Mouse (Mus musculus) olfactory bulb, adult 2 months (tissue): ENCODE measurements around the gene Acvrl1.

Source experiments
- CTCF ChIP-seq: fragments of 200-500 bp; IDR thresholded peaks from 2 replicates; pipeline ENCODE4 v1.5.1; 2012; ENCODE audit warnings: low read depth, mild to moderate bottlenecking, low read length, moderate library complexity; ENCODE audit not compliant: insufficient read depth
- POLR2A ChIP-seq: fragments of 200-500 bp; IDR thresholded peaks from 2 replicates; pipeline ENCODE4 v1.6.1; 2012; ENCODE audit warnings: mild to moderate bottlenecking, low read depth, low read length, moderate library complexity; ENCODE audit not compliant: insufficient read depth

GRCm38 (mm10) chr15:101174294-101175130 lies 46.2 kb downstream of the Acvrl1 start:
- no peak for TF ChIP-seq CTCF
- TF ChIP-seq POLR2A: no peak
